Mouse (Mus musculus) kidney, adult 2 months (tissue): ENCODE measurements around the gene Mbtps1.

Source experiments
- CTCF ChIP-seq: fragments of 200-500 bp; conservative IDR thresholded peaks from 2 replicates; pipeline ENCODE4 v1.5.1; 2011; ENCODE audit warnings: low read depth, mild to moderate bottlenecking, control low read depth, low read length, moderate library complexity, mixed read lengths; ENCODE audit not compliant: insufficient read depth, insufficient read length
- POLR2A ChIP-seq: fragments of 200-500 bp; IDR thresholded peaks from one replicate; pipeline ENCODE4 v1.6.1; 2011; ENCODE audit warnings: low read depth, low read length, control low read depth

DNA sequence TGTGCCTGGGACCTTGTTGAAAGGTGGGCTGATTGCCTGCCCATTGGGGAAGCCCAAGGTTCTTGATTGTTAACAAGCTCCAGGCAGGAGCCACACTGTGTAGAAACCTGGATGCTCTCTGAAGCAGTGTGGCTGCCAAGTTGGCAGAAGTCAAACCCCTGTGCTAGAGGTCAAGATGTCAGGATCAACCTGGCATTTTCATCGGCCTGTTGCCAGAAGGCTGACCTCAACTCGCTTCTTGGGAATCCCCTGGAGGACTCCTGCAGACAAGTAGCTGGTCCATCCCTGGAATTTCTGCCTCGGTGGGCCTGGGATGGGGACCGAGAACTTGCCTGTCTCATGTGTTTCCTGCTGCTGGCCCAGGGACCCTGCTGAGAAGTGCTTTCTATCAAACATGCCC lies 56.4 kb downstream of the Mbtps1 start:
- TF ChIP-seq CTCF (no peak), POLR2A (no peak)
